Mouse (Mus musculus): ENCODE data around the gene 6330403K07Rik.
A peak's percentile ranks its signal among the peaks of the same experiment; 100 is the strongest.

Gene 6330403K07Rik

GRCm38 (mm10) chr11:71033163-71033761, at the start of gene 6330403K07Rik:
Gene 6330403K07Rik, minus strand, starts transcription at chr11:71033513.
- peak; percentile 49 for DNase-seq (ENCODE audit: low spot score)

GRCm38 (mm10) chr11:71076342-71076741, 43.0 kb upstream of the 6330403K07Rik start:
- DNase-seq (ENCODE audit: low spot score) = no peak

- DNase-seq (ENCODE audit: low spot score) = no peak
Measured at GRCm38 (mm10) chr11:71052554-71052953, 19.2 kb upstream of the 6330403K07Rik start.

- no peak for DNase-seq (ENCODE audit: low spot score)
Measured at GRCm38 (mm10) chr11:71039526-71040298, 6.4 kb upstream of the 6330403K07Rik start.

- DNase-seq (ENCODE audit: low spot score) = no peak
Measured at GRCm38 (mm10) chr11:71032491-71033162, 686 bp downstream of the 6330403K07Rik start.

- DNase-seq (ENCODE audit: low spot score) = no peak
Measured at GRCm38 (mm10) chr11:71032070-71032469, 1.2 kb downstream of the 6330403K07Rik start.

GRCm38 (mm10) chr11:71029403-71030118, 3.8 kb downstream of the 6330403K07Rik start:
- DNase-seq (ENCODE audit: low spot score) = no peak

- no peak for DNase-seq (ENCODE audit: low spot score)
Measured at GRCm38 (mm10) chr11:71028280-71028679, 5.0 kb downstream of the 6330403K07Rik start.

- peak; percentile 100 for DNase-seq (ENCODE audit: low spot score)
Measured at GRCm38 (mm10) chr11:71019201-71020068, 13.9 kb downstream of the 6330403K07Rik start, which contains the start of the genes Mis12 and Derl2. Gene Mis12, plus strand, starts transcription at chr11:71019611. Gene Derl2, minus strand, starts transcription at chr11:71019841.

- no peak for DNase-seq (ENCODE audit: low spot score)
Measured at GRCm38 (mm10) chr11:71018416-71019200, 14.7 kb downstream of the 6330403K07Rik start.

- DNase-seq (ENCODE audit: low spot score) = no peak
Measured at GRCm38 (mm10) chr11:71017051-71017450, 16.3 kb downstream of the 6330403K07Rik start.

- DNase-seq (ENCODE audit: low spot score) = no peak
Measured at GRCm38 (mm10) chr11:71012743-71013142, 20.6 kb downstream of the 6330403K07Rik start.

- no peak for DNase-seq (ENCODE audit: low spot score)
Measured at GRCm38 (mm10) chr11:71008321-71008720, 25.0 kb downstream of the 6330403K07Rik start.

- DNase-seq (ENCODE audit: low spot score) = no peak
Measured at GRCm38 (mm10) chr11:71007831-71008230, 25.5 kb downstream of the 6330403K07Rik start.

GRCm38 (mm10) chr11:71007026-71007425, 26.3 kb downstream of the 6330403K07Rik start:
- no peak for DNase-seq (ENCODE audit: low spot score)

- DNase-seq (ENCODE audit: low spot score) = no peak
Measured at GRCm38 (mm10) chr11:71005046-71005445, 28.3 kb downstream of the 6330403K07Rik start.

- peak; percentile 98 for DNase-seq (ENCODE audit: low spot score)
Measured at GRCm38 (mm10) chr11:71004316-71004773, 29.0 kb downstream of the 6330403K07Rik start, which contains the start of gene Dhx33. Gene Dhx33, minus strand, starts transcription at chr11:71004437.

- no peak for DNase-seq (ENCODE audit: low spot score)
Measured at GRCm38 (mm10) chr11:71003611-71004315, 29.6 kb downstream of the 6330403K07Rik start.

GRCm38 (mm10) chr11:71001167-71001566, 32.1 kb downstream of the 6330403K07Rik start:
- no peak for DNase-seq (ENCODE audit: low spot score)
